ENCODE assay signal across 9 mouse cellular contexts in genomic region chr4:123282915-123283674, GRCm38 (mm10). TPM values are rescaled to one million over a fixed set of nuclear protein-coding genes. Genes with fewer than 3 reads are reported as not detected.
DNase-seq lines count a peak whose midpoint lies in the region; ATAC-seq and TF ChIP-seq lines count a peak whose summit lies in the region.
"Not testable (repeated sequence)": the region's sequence is repeated elsewhere in the genome, so short reads cannot be mapped to it uniquely, and the experiment has no call there.
"Had no signal": no experiment of that assay in that cellular context is flagged by ENCODE, and none has a peak within 500 bp of the region (broad histone marks: within the 10 kb centered on the region; RNA-seq: fewer than 3 reads in every experiment).

No protein-coding gene starts in this region.

- H3K27ac ChIP-seq in hindbrain, embryonic 12.5 days; lung, postnatal 0 days (ENCODE audit: low read length); neural tube, embryonic 12.5 days: not testable (repeated sequence)

- peaks cover 25% of the 10 kb centered on the region for H3K4me1 ChIP-seq in hindbrain, embryonic 12.5 days
- H3K4me1 ChIP-seq in lung, postnatal 0 days (ENCODE audit: insufficient read depth, low read depth, low read length) = peaks cover 13% of the 10 kb centered on the region; the same call in 1 of the 2 replicates
- peaks cover 25% of the 10 kb centered on the region for H3K4me1 ChIP-seq in neural tube, embryonic 12.5 days

- H3K4me3 ChIP-seq in hindbrain, embryonic 12.5 days = peak overlapping the region; percentile 54
- peak overlapping the region; percentile 40 for H3K4me3 ChIP-seq in lung, postnatal 0 days (ENCODE audit: low read depth, low read length)
- peak overlapping the region; percentile 57 for H3K4me3 ChIP-seq in neural tube, embryonic 12.5 days

- CTCF ChIA-PET in Patski (lab: Charles Lee) = not testable (repeated sequence)

- not testable (repeated sequence) for TF ChIP-seq EP300 in lung, postnatal 0 days (IDR thresholded peaks at IDR 0.05)

- in situ Hi-C loops in Patski (cut with MboI; ENCODE audit: low pct_unique_long_range_greater_than_20kb) = not testable (repeated sequence)

- H3K36me3 ChIP-seq in hindbrain, embryonic 12.5 days = peaks cover 14% of the 10 kb centered on the region
- not testable (repeated sequence) for H3K36me3 ChIP-seq in lung, postnatal 0 days (ENCODE audit: insufficient read depth, low read length)
- H3K36me3 ChIP-seq in neural tube, embryonic 12.5 days = peaks cover 19% of the 10 kb centered on the region

- DNase-seq in Patski (ENCODE audit: low read depth, low spot score) = not testable (repeated sequence)
- peak; percentile 48 to 71 for DNase-seq in gastrocnemius, adult 8-10 months (ENCODE audit: low spot score in 2 of 2)
- peak; percentile 30 to 61 for DNase-seq in layer of hippocampus, postnatal 10 days (ENCODE audit: low spot score in 2 of 2)
- DNase-seq in lung, postnatal 0 days (ENCODE audit: low spot score) = peak; percentile 31
- peak; percentile 31 for DNase-seq in thymus, postnatal 14 days

- POLR2A ChIA-PET in Patski (lab: Charles Lee) = not testable (repeated sequence)

- TF ChIP-seq CTCF in Patski (IDR thresholded peaks at IDR 0.05); lung, postnatal 0 days (IDR thresholded peaks at IDR 0.05): not testable (repeated sequence)

- peak; percentile 23 for ATAC-seq in Patski
- peak; percentile 41 for ATAC-seq in common myeloid progenitor, adult 5-6 weeks (replicated peaks; ENCODE audit: low read depth, poor library complexity, severe bottlenecking)
- peak; percentile 68 for ATAC-seq in hindbrain, embryonic 12.5 days (ENCODE audit: low FRiP score)
- ATAC-seq in lung, postnatal 0 days = peak; percentile 75
- peak; percentile 79 for ATAC-seq in neural tube, embryonic 12.5 days (ENCODE audit: low FRiP score, low read depth)

- not testable (repeated sequence) for H3K27me3 ChIP-seq in Patski; hindbrain, embryonic 12.5 days; lung, postnatal 0 days (replicated peaks; ENCODE audit: insufficient read depth, low read length); neural tube, embryonic 12.5 days (replicated peaks)

- WGBS in hindbrain, embryonic 12.5 days = under 1% methylated on average over 38 of the region's 55 CpGs
- under 1% methylated on average over 31 of the region's 55 CpGs for WGBS in lung, postnatal 0 days
- under 1% methylated on average over 44 of the region's 55 CpGs for WGBS in neural tube, embryonic 12.5 days

- H3K4me2 ChIP-seq in hindbrain, embryonic 12.5 days (replicated peaks) = peak overlapping the region; percentile 87
- H3K4me2 ChIP-seq in lung, postnatal 0 days (replicated peaks; ENCODE audit: low read depth, low read length) = peak overlapping the region; percentile 57
- H3K4me2 ChIP-seq in neural tube, embryonic 12.5 days (replicated peaks) = peak overlapping the region; percentile 88

- not testable (repeated sequence) for H3K9me3 ChIP-seq in hindbrain, embryonic 12.5 days (replicated peaks); lung, postnatal 0 days (ENCODE audit: low read length); neural tube, embryonic 12.5 days

- H3K9ac ChIP-seq in hindbrain, embryonic 12.5 days = peak overlapping the region; percentile 60
- H3K9ac ChIP-seq in lung, postnatal 0 days (replicated peaks; ENCODE audit: low read depth) = 0 out of 2 replicates have a peak overlapping the region, but pooled peaks have one; percentile 16
- peak overlapping the region; percentile 51 for H3K9ac ChIP-seq in neural tube, embryonic 12.5 days

RNA-seq across cellular contexts. Expression of gene Pabpc4, which starts 20.9 kb away (rescaled TPM):
- polyA plus RNA-seq in Patski (2021) = 59.9 TPM
- 140 and 158 TPM in 2 replicates for total RNA-seq in common myeloid progenitor, adult 5-6 weeks (2017)
- 100 to 1,000 TPM; 325 to 385 (median 343) TPM for total RNA-seq in gastrocnemius, adult 8-10 months (2022)
- 36.1 and 36.4 TPM in 2 replicates for polyA plus RNA-seq in hindbrain, embryonic 12.5 days (2016; fragmentation: Nextera tagmentation; extraction: Ambion mirVana)
- 10 to 100 TPM; 47.0 to 49.9 TPM for total RNA-seq in layer of hippocampus, postnatal 10 days (2021)
- 10.8 and 11.4 TPM in 2 replicates for polyA plus RNA-seq in lung, postnatal 0 days (2015; fragmentation: Nextera tagmentation; extraction: Ambion mirVana)
- polyA plus RNA-seq in neural tube, embryonic 12.5 days (2016; fragmentation: Nextera tagmentation; extraction: Ambion mirVana) = 27.5 and 28.1 TPM in 2 replicates

RNA-seq across cellular contexts. Expression of gene Oxct2a, which starts 40.3 kb away (rescaled TPM):
- polyA plus RNA-seq in Patski (2021) = not detected
- not detected in 2 replicates for total RNA-seq in common myeloid progenitor, adult 5-6 weeks (2017)
- under 1 TPM in 1 of 4 experiments, not detected in 3; 0.27 TPM for total RNA-seq in gastrocnemius, adult 8-10 months (2022)
- polyA plus RNA-seq in hindbrain, embryonic 12.5 days (2016; fragmentation: Nextera tagmentation; extraction: Ambion mirVana) = not detected in 2 replicates
- total RNA-seq in layer of hippocampus, postnatal 10 days (2021) = not detected
- not detected in 2 replicates for polyA plus RNA-seq in lung, postnatal 0 days (2015; fragmentation: Nextera tagmentation; extraction: Ambion mirVana)
- not detected in 2 replicates for polyA plus RNA-seq in neural tube, embryonic 12.5 days (2016; fragmentation: Nextera tagmentation; extraction: Ambion mirVana)
- total RNA-seq: adrenal gland, postnatal 4 days had no signal

RNA-seq across cellular contexts. Expression of gene Heyl, which starts 49.7 kb away (rescaled TPM):
- polyA plus RNA-seq in Patski (2021) = not detected
- not detected in 2 replicates for total RNA-seq in common myeloid progenitor, adult 5-6 weeks (2017)
- 1 to 10 TPM; 2.9 to 4.7 (median 3.2) TPM for total RNA-seq in gastrocnemius, adult 8-10 months (2022)
- 8.6 and 10.1 TPM in 2 replicates for polyA plus RNA-seq in hindbrain, embryonic 12.5 days (2016; fragmentation: Nextera tagmentation; extraction: Ambion mirVana)
- total RNA-seq in layer of hippocampus, postnatal 10 days (2021) = 1 to 10 TPM; 7.3 to 8.5 TPM
- polyA plus RNA-seq in lung, postnatal 0 days (2015; fragmentation: Nextera tagmentation; extraction: Ambion mirVana) = 20.3 and 23.6 TPM in 2 replicates
- 20.1 and 24.6 TPM in 2 replicates for polyA plus RNA-seq in neural tube, embryonic 12.5 days (2016; fragmentation: Nextera tagmentation; extraction: Ambion mirVana)

RNA-seq across cellular contexts. Expression of gene Bmp8a, which starts 60.0 kb away (rescaled TPM):
- not detected for polyA plus RNA-seq in Patski (2021)
- total RNA-seq in common myeloid progenitor, adult 5-6 weeks (2017) = not detected in 2 replicates
- 1 to 10 TPM in 1 of 4 experiments, under 1 TPM in 2, not detected in 1; 0.56 to 1.3 (median 0.72) TPM for total RNA-seq in gastrocnemius, adult 8-10 months (2022)
- 0.36 TPM in 1 of 2 replicates, not detected in the other for polyA plus RNA-seq in hindbrain, embryonic 12.5 days (2016; fragmentation: Nextera tagmentation; extraction: Ambion mirVana)
- total RNA-seq in layer of hippocampus, postnatal 10 days (2021) = not detected
- polyA plus RNA-seq in lung, postnatal 0 days (2015; fragmentation: Nextera tagmentation; extraction: Ambion mirVana) = 0.44 and 0.61 TPM in 2 replicates
- polyA plus RNA-seq in neural tube, embryonic 12.5 days (2016; fragmentation: Nextera tagmentation; extraction: Ambion mirVana) = 0.41 and 0.45 TPM in 2 replicates
- total RNA-seq: adrenal gland, postnatal 4 days had no signal

Comparison
In these comparisons a context has a peak if more than half of its experiments do, and no peak if none do; other contexts are left out.
1. ATAC-seq: peak in every context shown above with its lines; median percentile 79 in neural tube, embryonic 12.5 days; 75 in lung, postnatal 0 days; 68 in hindbrain, embryonic 12.5 days; 41 in common myeloid progenitor, adult 5-6 weeks; 23 in Patski.